Mouse (Mus musculus) ovary, postnatal 36 days (tissue): ENCODE results near the gene Abhd12.

Experiments
- DNase-seq: peaks from one replicate; pipeline ENCODE4 v3.0.0; 2022; ENCODE audit warnings: low spot score, mixed read lengths

Abhd12 gene

GRCm38 (mm10) chr2:150851251-150851650 is 53.3 kb downstream of the Abhd12 start:
- DNase-seq: no peak

- DNase-seq: no peak
Observed at GRCm38 (mm10) chr2:150847436-150847995, 57.0 kb downstream of the Abhd12 start.

- DNase-seq: no peak
Observed at GRCm38 (mm10) chr2:150844798-150845197, 59.7 kb downstream of the Abhd12 start.

GRCm38 (mm10) chr2:150842049-150842461 is 62.5 kb downstream of the Abhd12 start:
- DNase-seq: no peak

- DNase-seq: no peak
Observed at GRCm38 (mm10) chr2:150841109-150841508, 63.4 kb downstream of the Abhd12 start.

- DNase-seq: no peak
Observed at GRCm38 (mm10) chr2:150839686-150840471, 64.7 kb downstream of the Abhd12 start.

GRCm38 (mm10) chr2:150837781-150838180 is 66.8 kb downstream of the Abhd12 start:
- DNase-seq: no peak

- no peak for DNase-seq
Observed at GRCm38 (mm10) chr2:150836906-150837305, 67.6 kb downstream of the Abhd12 start.

GRCm38 (mm10) chr2:150835975-150836374 is 68.6 kb downstream of the Abhd12 start:
- no peak for DNase-seq

- no peak for DNase-seq
Observed at GRCm38 (mm10) chr2:150834616-150835015, 69.9 kb downstream of the Abhd12 start.

- DNase-seq: no peak
Observed at GRCm38 (mm10) chr2:150832029-150832428, 72.5 kb downstream of the Abhd12 start.

- DNase-seq: no peak
Observed at GRCm38 (mm10) chr2:150830911-150831441, 73.6 kb downstream of the Abhd12 start.

- DNase-seq: no peak
Observed at GRCm38 (mm10) chr2:150830011-150830410, 74.5 kb downstream of the Abhd12 start.

- no peak for DNase-seq
Observed at GRCm38 (mm10) chr2:150828654-150829053, 75.9 kb downstream of the Abhd12 start.

- no peak for DNase-seq
Observed at GRCm38 (mm10) chr2:150828164-150828563, 76.4 kb downstream of the Abhd12 start.

- DNase-seq: no peak
Observed at GRCm38 (mm10) chr2:150826426-150826825, 78.1 kb downstream of the Abhd12 start.

GRCm38 (mm10) chr2:150822987-150823386 is 81.6 kb downstream of the Abhd12 start:
- DNase-seq: no peak

GRCm38 (mm10) chr2:150820720-150821119 is 83.8 kb downstream of the Abhd12 start:
- DNase-seq: no peak

GRCm38 (mm10) chr2:150818742-150819141 is 85.8 kb downstream of the Abhd12 start:
- DNase-seq: no peak

GRCm38 (mm10) chr2:150816676-150817402 is 87.7 kb downstream of the Abhd12 start:
- no peak for DNase-seq

- no peak for DNase-seq
Observed at GRCm38 (mm10) chr2:150812816-150813215, 91.7 kb downstream of the Abhd12 start.

- no peak for DNase-seq
Observed at GRCm38 (mm10) chr2:150810603-150811002, 93.9 kb downstream of the Abhd12 start.

- DNase-seq: no peak
Observed at GRCm38 (mm10) chr2:150808812-150809211, 95.7 kb downstream of the Abhd12 start.
